Comparison of ENCODE assay signal across 21 mouse cellular contexts in genomic region chr17:73654261-73654660, GRCm38 (mm10). TPM values are rescaled to one million over a fixed set of nuclear protein-coding genes. Genes with fewer than 3 reads are reported as not detected.
DNase-seq lines count a peak whose midpoint lies in the region; ATAC-seq and TF ChIP-seq lines count a peak whose summit lies in the region.
"Had no signal": no experiment of that assay in that cellular context is flagged by ENCODE, and none has a peak within 500 bp of the region (broad histone marks: within the 10 kb centered on the region; RNA-seq: fewer than 3 reads in every experiment).

No protein-coding gene starts in this region.

- ATAC-seq in forebrain, postnatal 0 days = peak; percentile 56; the same call in 1 of the 2 replicates
- no peak for ATAC-seq in forebrain, embryonic 14.5 days
- peak; percentile 55; the same call in 1 of the 2 replicates for ATAC-seq in midbrain, embryonic 13.5 days
- ATAC-seq in midbrain, embryonic 16.5 days = no peak
- ATAC-seq: forebrain, embryonic 13.5 days; liver, embryonic 12.5 days had no signal

- no peaks in the 10 kb centered on the region; the same call in 1 of the 2 replicates for H3K36me3 ChIP-seq in forebrain, postnatal 0 days (ENCODE audit: insufficient read depth)
- no peaks in the 10 kb centered on the region for H3K36me3 ChIP-seq in forebrain, embryonic 14.5 days (ENCODE audit: control insufficient read depth, insufficient read depth, low read length)
- H3K36me3 ChIP-seq in midbrain, embryonic 13.5 days = no peaks in the 10 kb centered on the region
- H3K36me3 ChIP-seq in midbrain, embryonic 16.5 days (ENCODE audit: control insufficient read depth, insufficient read depth, low read length) = no peaks in the 10 kb centered on the region
- H3K36me3 ChIP-seq: heart, embryonic 10.5 days; hindbrain, embryonic 10.5 days; limb, embryonic 12.5 days; liver, embryonic 12.5 days; lung, embryonic 15.5 days; midbrain, embryonic 12.5 days had no signal

- peaks cover 2% of the 10 kb centered on the region for H3K4me1 ChIP-seq in forebrain, postnatal 0 days (ENCODE audit: insufficient read depth)
- peaks cover 3% of the 10 kb centered on the region; the same call in 1 of the 2 replicates for H3K4me1 ChIP-seq in forebrain, embryonic 14.5 days (ENCODE audit: control insufficient read depth, insufficient read depth, low read length)
- 0 out of 2 replicates have a peak, but pooled peaks cover 8% of the 10 kb centered on the region for H3K4me1 ChIP-seq in midbrain, embryonic 13.5 days (replicated peaks)
- H3K4me1 ChIP-seq in midbrain, embryonic 16.5 days (ENCODE audit: control insufficient read depth, insufficient read depth, low read length) = no peaks in the 10 kb centered on the region; the same call in 1 of the 2 replicates
- H3K4me1 ChIP-seq: hindbrain, embryonic 10.5 days; limb, embryonic 12.5 days; liver, embryonic 12.5 days; lung, embryonic 15.5 days had no signal

- no peak overlapping the region for H3K4me2 ChIP-seq in forebrain, postnatal 0 days (ENCODE audit: low read depth)
- H3K4me2 ChIP-seq in forebrain, embryonic 14.5 days (ENCODE audit: low read length) = no peak overlapping the region
- no peak overlapping the region for H3K4me2 ChIP-seq in midbrain, embryonic 13.5 days (replicated peaks)
- H3K4me2 ChIP-seq in midbrain, embryonic 16.5 days (ENCODE audit: low read length) = no peak overlapping the region
- H3K4me2 ChIP-seq: forebrain, embryonic 13.5 days; limb, embryonic 12.5 days; liver, embryonic 12.5 days; lung, embryonic 15.5 days; midbrain, embryonic 12.5 days had no signal

- no peak overlapping the region for H3K27ac ChIP-seq in forebrain, postnatal 0 days (ENCODE audit: low read depth, low read length)
- no peak overlapping the region for H3K27ac ChIP-seq in forebrain, embryonic 14.5 days (ENCODE audit: low read depth, low read length)
- no peak overlapping the region for H3K27ac ChIP-seq in midbrain, embryonic 13.5 days
- H3K27ac ChIP-seq in midbrain, embryonic 16.5 days (ENCODE audit: low read length) = no peak overlapping the region; the same call in 1 of the 2 replicates
- H3K27ac ChIP-seq: forebrain, embryonic 13.5 days; heart, embryonic 10.5 days; hindbrain, embryonic 10.5 days; limb, embryonic 12.5 days; liver, embryonic 12.5 days; lung, embryonic 15.5 days; midbrain, embryonic 12.5 days had no signal

- 54% methylated on average over 5 of the region's 5 CpGs for WGBS in forebrain, postnatal 0 days
- 66% methylated on average over 5 of the region's 5 CpGs for WGBS in forebrain, embryonic 14.5 days
- WGBS in midbrain, embryonic 13.5 days = 68% methylated on average over 5 of the region's 5 CpGs
- whole genome bisulfite sequencing in midbrain, embryonic 16.5 days = 53% methylated on average over 5 of the region's 5 CpGs

- no peaks in the 10 kb centered on the region for H3K9me3 ChIP-seq in forebrain, postnatal 0 days (ENCODE audit: low read length)
- no peaks in the 10 kb centered on the region for H3K9me3 ChIP-seq in forebrain, embryonic 14.5 days (replicated peaks; ENCODE audit: control insufficient read depth, low read length)
- no peaks in the 10 kb centered on the region for H3K9me3 ChIP-seq in midbrain, embryonic 13.5 days
- H3K9me3 ChIP-seq in midbrain, embryonic 16.5 days (replicated peaks; ENCODE audit: control insufficient read depth, low read length, poor library complexity, severe bottlenecking) = no peaks in the 10 kb centered on the region
- H3K9me3 ChIP-seq: forebrain, embryonic 13.5 days; heart, embryonic 10.5 days; hindbrain, embryonic 10.5 days; limb, embryonic 12.5 days; liver, embryonic 12.5 days; lung, embryonic 15.5 days; midbrain, embryonic 12.5 days had no signal

- DNase-seq in forebrain, postnatal 0 days = peak; percentile 7
- DNase-seq in forebrain, embryonic 14.5 days (ENCODE audit: low spot score) = no peak
- peak; percentile 8 for DNase-seq in embryo, embryonic 10.5 days (ENCODE audit: low spot score)
- no peak for DNase-seq in layer of hippocampus, adult 9-10 months (ENCODE audit: low spot score)
- DNase-seq in heart, adult 8-10 months (ENCODE audit: low spot score) = no peak
- DNase-seq: B cell, adult 2 months; cerebellum, adult 8-10 months; gastrocnemius, postnatal 25 days; kidney, adult 8-10 months; lung, postnatal 4 days; thymus, postnatal 36 days had no signal

- no peak overlapping the region for H3K9ac ChIP-seq in forebrain, postnatal 0 days
- H3K9ac ChIP-seq in forebrain, embryonic 14.5 days (ENCODE audit: low read length) = no peak overlapping the region
- no peak overlapping the region for H3K9ac ChIP-seq in midbrain, embryonic 13.5 days (replicated peaks)
- H3K9ac ChIP-seq in midbrain, embryonic 16.5 days (ENCODE audit: low read depth, low read length) = no peak overlapping the region
- H3K9ac ChIP-seq: forebrain, embryonic 13.5 days; limb, embryonic 12.5 days; liver, embryonic 12.5 days; lung, embryonic 15.5 days; midbrain, embryonic 12.5 days had no signal

- no peak overlapping the region for H3K4me3 ChIP-seq in forebrain, postnatal 0 days (ENCODE audit: low read depth, low read length)
- no peak overlapping the region for H3K4me3 ChIP-seq in forebrain, embryonic 14.5 days (ENCODE audit: low read depth, low read length)
- no peak overlapping the region for H3K4me3 ChIP-seq in midbrain, embryonic 13.5 days (replicated peaks)
- H3K4me3 ChIP-seq in midbrain, embryonic 16.5 days (ENCODE audit: low read depth, low read length) = no peak overlapping the region
- H3K4me3 ChIP-seq: forebrain, embryonic 13.5 days; heart, embryonic 10.5 days; hindbrain, embryonic 10.5 days; limb, embryonic 12.5 days; liver, embryonic 12.5 days; lung, embryonic 15.5 days; midbrain, embryonic 12.5 days had no signal

- TF ChIP-seq CTCF in forebrain, postnatal 0 days (IDR thresholded peaks at IDR 0.05; ENCODE audit: low read depth) = no peak

- no peaks in the 10 kb centered on the region for H3K27me3 ChIP-seq in forebrain, postnatal 0 days (ENCODE audit: insufficient read depth, low read length)
- H3K27me3 ChIP-seq in forebrain, embryonic 14.5 days (replicated peaks; ENCODE audit: control insufficient read depth, insufficient read depth, low read length) = no peaks in the 10 kb centered on the region
- H3K27me3 ChIP-seq in midbrain, embryonic 13.5 days = no peaks in the 10 kb centered on the region
- H3K27me3 ChIP-seq in midbrain, embryonic 16.5 days (ENCODE audit: control insufficient read depth, insufficient read depth, low read depth, low read length) = no peaks in the 10 kb centered on the region
- H3K27me3 ChIP-seq: forebrain, embryonic 13.5 days; lung, embryonic 15.5 days; midbrain, embryonic 12.5 days had no signal

RNA-seq across cellular contexts. Expression of gene Galnt14, which starts 56.0 kb away (rescaled TPM):
- 14.3 and 17.8 TPM in 2 replicates for total RNA-seq in forebrain, postnatal 0 days (2014; rRNA removed)
- 16.7 and 16.8 TPM in 2 replicates for polyA plus RNA-seq in forebrain, postnatal 0 days (2015; fragmentation: Nextera tagmentation; extraction: Ambion mirVana)
- 7.1 and 9.4 TPM in 2 replicates for polyA plus RNA-seq in forebrain, embryonic 14.5 days (2014; fragmentation: Nextera tagmentation; extraction: Ambion mirVana)
- polyA plus RNA-seq in midbrain, embryonic 13.5 days (2015; fragmentation: Nextera tagmentation; extraction: Ambion mirVana) = 16.0 and 16.9 TPM in 2 replicates
- polyA plus RNA-seq in midbrain, embryonic 16.5 days (2015; fragmentation: Nextera tagmentation; extraction: Ambion mirVana) = 20.4 and 25.2 TPM in 2 replicates
- total RNA-seq in heart, adult 8-10 months (2022) = not detected
- total RNA-seq: common myeloid progenitor, adult 5-6 weeks; gastrocnemius, postnatal 25 days had no signal

Comparison
In these comparisons a context has a peak if more than half of its experiments do, and no peak if none do; other contexts are left out.
1. ATAC-seq: peak in forebrain, postnatal 0 days (single experiment) and midbrain, embryonic 13.5 days (single experiment); none in forebrain, embryonic 14.5 days (single experiment) and midbrain, embryonic 16.5 days (single experiment).
2. DNase-seq: peak in forebrain, postnatal 0 days (single experiment) and embryo, embryonic 10.5 days (single experiment); none in forebrain, embryonic 14.5 days (single experiment), layer of hippocampus, adult 9-10 months (single experiment) and heart, adult 8-10 months (single experiment).